ENCODE assay signal across 10 mouse cellular contexts in the genomic region with DNA sequence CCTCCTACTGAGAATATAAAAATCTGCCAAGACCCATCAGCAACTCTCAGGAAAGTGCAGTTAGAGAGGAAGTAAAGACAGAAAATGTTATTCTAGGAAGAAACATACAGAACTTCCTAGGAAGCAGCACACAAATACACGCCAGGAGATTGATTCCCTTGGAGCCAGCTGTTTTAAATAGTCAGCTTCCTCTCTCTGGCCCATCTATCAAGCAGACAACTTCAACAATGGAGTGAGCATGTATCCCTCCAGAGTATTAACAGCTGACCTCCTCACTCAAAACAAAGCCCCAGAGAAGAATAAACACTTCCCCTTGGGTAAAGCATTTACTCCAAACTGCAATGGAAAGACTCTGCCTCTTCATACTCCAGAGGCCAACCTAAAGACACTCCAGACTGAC. TPM values are rescaled to one million over a fixed set of nuclear protein-coding genes. Genes with fewer than 3 reads are reported as not detected.
DNase-seq lines count a peak whose midpoint lies in the region; ATAC-seq lines count a peak whose summit lies in the region.
"Had no signal": no experiment of that assay in that cellular context is flagged by ENCODE, and none has a peak within 500 bp of the region (broad histone marks: within the 10 kb centered on the region; RNA-seq: fewer than 3 reads in every experiment).

No protein-coding gene starts in this region.

- H3K4me1 ChIP-seq in kidney, embryonic 16.5 days (ENCODE audit: insufficient read depth, low read length) = peaks cover 36% of the 10 kb centered on the region
- H3K4me1 ChIP-seq in embryonic facial prominence, embryonic 10.5 days = peaks cover 40% of the 10 kb centered on the region
- peaks cover 13% of the 10 kb centered on the region for H3K4me1 ChIP-seq in limb, embryonic 13.5 days
- peaks cover 28% of the 10 kb centered on the region for H3K4me1 ChIP-seq in midbrain, embryonic 15.5 days

- H3K4me3 ChIP-seq in kidney, embryonic 16.5 days (ENCODE audit: low read length) = 0 out of 2 replicates have a peak overlapping the region, but pooled peaks have one; percentile 5
- peak overlapping the region; percentile 69; the same call in 1 of the 2 replicates for H3K4me3 ChIP-seq in embryonic facial prominence, embryonic 10.5 days
- H3K4me3 ChIP-seq in limb, embryonic 13.5 days = no peak overlapping the region
- no peak overlapping the region for H3K4me3 ChIP-seq in midbrain, embryonic 15.5 days

- WGBS in kidney, embryonic 16.5 days = 39% methylated on average over 1 of the region's 1 CpGs
- WGBS in embryonic facial prominence, embryonic 10.5 days = 47% methylated on average over 1 of the region's 1 CpGs
- 35% methylated on average over 1 of the region's 1 CpGs for WGBS in limb, embryonic 13.5 days
- 44% methylated on average over 1 of the region's 1 CpGs for WGBS in midbrain, embryonic 15.5 days

- ATAC-seq in kidney, embryonic 16.5 days (ENCODE audit: low FRiP score, low TSS enrichment) = no peak
- no peak for ATAC-seq in limb, embryonic 13.5 days (ENCODE audit: low FRiP score, low read depth)
- ATAC-seq in midbrain, embryonic 15.5 days (replicated peaks) = no peak

- no peaks in the 10 kb centered on the region for H3K36me3 ChIP-seq in kidney, embryonic 16.5 days (ENCODE audit: insufficient read depth, low read length)
- no peaks in the 10 kb centered on the region for H3K36me3 ChIP-seq in embryonic facial prominence, embryonic 10.5 days (replicated peaks)
- H3K36me3 ChIP-seq in limb, embryonic 13.5 days = no peaks in the 10 kb centered on the region
- no peaks in the 10 kb centered on the region for H3K36me3 ChIP-seq in midbrain, embryonic 15.5 days (replicated peaks)

- H3K4me2 ChIP-seq in kidney, embryonic 16.5 days (replicated peaks; ENCODE audit: low read depth, low read length) = peak overlapping the region; percentile 98
- 0 out of 2 replicates have a peak overlapping the region, but pooled peaks have one; percentile 7 for H3K4me2 ChIP-seq in limb, embryonic 13.5 days (replicated peaks)
- H3K4me2 ChIP-seq in midbrain, embryonic 15.5 days = peak overlapping the region; percentile 65

- H3K27ac ChIP-seq in kidney, embryonic 16.5 days (ENCODE audit: low read length) = peak overlapping the region; percentile 27; the same call in 1 of the 2 replicates
- no peak overlapping the region for H3K27ac ChIP-seq in embryonic facial prominence, embryonic 10.5 days (replicated peaks)
- no peak overlapping the region for H3K27ac ChIP-seq in limb, embryonic 13.5 days
- no peak overlapping the region for H3K27ac ChIP-seq in midbrain, embryonic 15.5 days

- H3K9ac ChIP-seq in kidney, embryonic 16.5 days (replicated peaks; ENCODE audit: low read length) = no peak overlapping the region; the same call in 1 of the 2 replicates
- no peak overlapping the region for H3K9ac ChIP-seq in limb, embryonic 13.5 days
- H3K9ac ChIP-seq in midbrain, embryonic 15.5 days = no peak overlapping the region

- H3K9me3 ChIP-seq in kidney, embryonic 16.5 days (ENCODE audit: low read length) = no peaks in the 10 kb centered on the region
- no peaks in the 10 kb centered on the region for H3K9me3 ChIP-seq in embryonic facial prominence, embryonic 10.5 days
- H3K9me3 ChIP-seq in limb, embryonic 13.5 days = no peaks in the 10 kb centered on the region
- no peaks in the 10 kb centered on the region for H3K9me3 ChIP-seq in midbrain, embryonic 15.5 days

- no peaks in the 10 kb centered on the region for H3K27me3 ChIP-seq in kidney, embryonic 16.5 days (ENCODE audit: insufficient read depth, low read length)
- H3K27me3 ChIP-seq in embryonic facial prominence, embryonic 10.5 days (replicated peaks; ENCODE audit: low read depth, poor library complexity, severe bottlenecking) = peaks cover 40% of the 10 kb centered on the region
- H3K27me3 ChIP-seq in limb, embryonic 13.5 days = peaks cover 31% of the 10 kb centered on the region
- H3K27me3 ChIP-seq in midbrain, embryonic 15.5 days (replicated peaks) = 0 out of 2 replicates have a peak, but pooled peaks cover 3% of the 10 kb centered on the region

- DNase-seq in kidney, adult 8-10 months = no peak
- no peak for DNase-seq in embryonic facial prominence, embryonic 10.5 days (ENCODE audit: low spot score)
- no peak for DNase-seq in adrenal gland, postnatal 36 days
- no peak for DNase-seq in layer of hippocampus, adult 9-10 months (ENCODE audit: low spot score)
- DNase-seq in gastrocnemius, adult 8-10 months (ENCODE audit: low spot score in 2 of 2) = no peak
- DNase-seq: cerebellum, postnatal 25 days; heart, adult 11 months had no signal

RNA-seq across cellular contexts. Expression of a gene that starts 1.5 kb away (rescaled TPM):
- polyA plus RNA-seq in kidney, embryonic 16.5 days (2015; fragmentation: Nextera tagmentation; extraction: Ambion mirVana) = 26.4 and 29.4 TPM in 2 replicates
- 15.8 and 17.3 TPM in 2 replicates for polyA plus RNA-seq in embryonic facial prominence, embryonic 10.5 days (2016; fragmentation: Nextera tagmentation; extraction: Ambion mirVana)
- 6.3 and 7.8 TPM in 2 replicates for polyA plus RNA-seq in limb, embryonic 13.5 days (2015; fragmentation: Nextera tagmentation; extraction: Ambion mirVana)
- polyA plus RNA-seq in midbrain, embryonic 15.5 days (2015; fragmentation: Nextera tagmentation; extraction: Ambion mirVana) = 22.0 and 22.5 TPM in 2 replicates
- 1 to 10 TPM; 3.6 to 6.2 TPM for total RNA-seq in adrenal gland, postnatal 36 days (2021)
- total RNA-seq in gastrocnemius, adult 8-10 months (2022) = 10 to 100 TPM; 20.1 to 27.6 (median 21.6) TPM

RNA-seq across cellular contexts. Expression of a gene that starts 41.3 kb away (rescaled TPM):
- polyA plus RNA-seq in kidney, embryonic 16.5 days (2015; fragmentation: Nextera tagmentation; extraction: Ambion mirVana) = 15.5 and 15.7 TPM in 2 replicates
- polyA plus RNA-seq in embryonic facial prominence, embryonic 10.5 days (2016; fragmentation: Nextera tagmentation; extraction: Ambion mirVana) = 8.6 and 9.8 TPM in 2 replicates
- 16.1 and 18.6 TPM in 2 replicates for polyA plus RNA-seq in limb, embryonic 13.5 days (2015; fragmentation: Nextera tagmentation; extraction: Ambion mirVana)
- polyA plus RNA-seq in midbrain, embryonic 15.5 days (2015; fragmentation: Nextera tagmentation; extraction: Ambion mirVana) = 46.5 and 49.4 TPM in 2 replicates
- 1 to 10 TPM; 5.8 to 6.2 TPM for total RNA-seq in adrenal gland, postnatal 36 days (2021)
- 1 to 10 TPM; 7.0 to 9.6 (median 8.6) TPM for total RNA-seq in gastrocnemius, adult 8-10 months (2022)

Comparison
In these comparisons a context has a peak if more than half of its experiments do, and no peak if none do; other contexts are left out.
1. H3K4me2 ChIP-seq: peak in every context shown above with its lines; median percentile 98 in kidney, embryonic 16.5 days; 65 in midbrain, embryonic 15.5 days; 7 in limb, embryonic 13.5 days.
2. H3K4me3 ChIP-seq: peak in kidney, embryonic 16.5 days (single experiment) and embryonic facial prominence, embryonic 10.5 days (single experiment); none in limb, embryonic 13.5 days (single experiment) and midbrain, embryonic 15.5 days (single experiment).